Mouse (Mus musculus) kidney, embryonic 15.5 days (tissue): Measurements from ENCODE around the gene Gm29776. TPM values are rescaled to one million over a fixed set of nuclear protein-coding genes. Genes with fewer than 3 reads are reported as not detected.
A peak's percentile ranks its signal among the peaks of the same experiment; 100 is the strongest.

Source experiments
- ATAC-seq: fragments of 200-750 bp; cut with Nextera tagmentation; replicated peaks from 2 replicates; pipeline ENCODE4 v1.8.0; 2017; ENCODE audit warnings: moderate TSS enrichment; ENCODE audit not compliant: low FRiP score
- H3K27ac ChIP-seq: fragments of 300-500 bp; sonication (generic); 2 replicates; pipeline ENCODE4 v1.5.1; 2015; ENCODE audit warnings: mild to moderate bottlenecking, inconsistent platforms
- H3K27me3 ChIP-seq: fragments of 300-500 bp; sonication (generic); 2 replicates; pipeline ENCODE4 v1.6.1; 2015; ENCODE audit warnings: inconsistent platforms
- H3K36me3 ChIP-seq: fragments of 300-500 bp; sonication (generic); 2 replicates; pipeline ENCODE4 v1.6.1; 2015; ENCODE audit warnings: inconsistent platforms
- H3K4me1 ChIP-seq: fragments of 300-500 bp; sonication (generic); 2 replicates; pipeline ENCODE4 v1.6.1; 2015; ENCODE audit warnings: inconsistent platforms
- H3K4me2 ChIP-seq: fragments of 300-500 bp; sonication (generic); 2 replicates; pipeline ENCODE4 v1.6.1; 2015; ENCODE audit warnings: moderate library complexity, mild to moderate bottlenecking, inconsistent platforms
- H3K4me3 ChIP-seq: fragments of 300-500 bp; sonication (generic); replicated peaks from 2 replicates; pipeline ENCODE4 v1.5.1; 2015; ENCODE audit warnings: mild to moderate bottlenecking, inconsistent platforms
- H3K9ac ChIP-seq: fragments of 300-500 bp; sonication (generic); 2 replicates; pipeline ENCODE4 v1.6.1; 2015; ENCODE audit warnings: mild to moderate bottlenecking, inconsistent platforms
- H3K9me3 ChIP-seq: fragments of 300-500 bp; sonication (generic); replicated peaks from 2 replicates; pipeline ENCODE4 v1.6.1; 2016; ENCODE audit warnings: inconsistent platforms
- WGBS: fragments of 180-500 bp; shearing (Covaris S2); methylation state at CpG from one replicate; pipeline ENCODE4 v1.1.7; 2015; ENCODE audit warnings: mixed read lengths; 5-methylcytosine and 5-hydroxymethylcytosine counted together
- microRNA-seq: library from miRNA; unstranded; fragments of <30 nt; microRNA quantifications from one replicate; pipeline ENCODE4, GENCODE M21; 2016
- polyA plus RNA-seq: library from polyadenylated mRNA; unstranded; fragments of >200 nt; fragmentation: Nextera tagmentation; extraction: Ambion mirVana; gene quantifications from 2 replicates; pipeline ENCODE4 v1.2.1, GENCODE M21; 2015

The Gm29776 gene
- polyA plus RNA-seq, 1 experiment from 2014 or later, result 0.21 TPM

- H3K36me3 ChIP-seq, result peaks cover 71% of the 10 kb centered on the region
- no peak overlapping the region for H3K27ac ChIP-seq
- H3K27me3 ChIP-seq, result no peaks in the 10 kb centered on the region
- H3K4me2 ChIP-seq, result no peak overlapping the region
- H3K9me3 ChIP-seq, result no peaks in the 10 kb centered on the region
- no peak overlapping the region for H3K4me3 ChIP-seq
- peaks cover 28% of the 10 kb centered on the region for H3K4me1 ChIP-seq
- WGBS, result 85% methylated on average over 9 of the region's 9 CpGs
- H3K9ac ChIP-seq, result no peak overlapping the region
- ATAC-seq, result no peak
Measured at GRCm38 (mm10) chr14:54644294-54644693, 54.3 kb downstream of the Gm29776 start.

GRCm38 (mm10) chr14:54643011-54643410, 55.6 kb downstream of the Gm29776 start:
- WGBS, result 92% methylated on average over 2 of the region's 2 CpGs
- ATAC-seq, result no peak
- Histone ChIP-seq H3K4me3 (no peak overlapping the region), H3K4me1 (peaks cover 25% of the 10 kb centered on the region), H3K9ac (no peak overlapping the region), H3K27ac (0 out of 2 replicates have a peak overlapping the region, but pooled peaks have one; percentile 9), H3K4me2 (no peak overlapping the region), H3K9me3 (no peaks in the 10 kb centered on the region), H3K27me3 (no peaks in the 10 kb centered on the region), H3K36me3 (peaks cover 71% of the 10 kb centered on the region)

Small RNA genes lying within 50 kb of the gene (microRNA-seq; reads per million reads assigned to microRNA genes)
- gene Mir6948, result 0.44 reads per million

Other genes starting within 250 kb of the Gm29776 start
- gene Lrp10, start 234.7 kb downstream of the Gm29776 start, polyA plus RNA-seq, result 46.8 and 54.6 TPM in 2 replicates
- gene Rem2, start 222.7 kb downstream of the Gm29776 start, polyA plus RNA-seq, result 6.3 and 6.8 TPM in 2 replicates
- 101 and 104 TPM in 2 replicates for gene Prmt5, start 181.3 kb downstream of the Gm29776 start, polyA plus RNA-seq
- 50.7 and 53.2 TPM in 2 replicates for gene Haus4, start 144.2 kb downstream of the Gm29776 start, polyA plus RNA-seq
- gene Ajuba, start 121.3 kb downstream of the Gm29776 start, polyA plus RNA-seq, result 45.9 and 50.4 TPM in 2 replicates
- gene 4931414P19Rik, start 92.8 kb downstream of the Gm29776 start, polyA plus RNA-seq, result 10.2 and 11.3 TPM in 2 replicates
- 422 and 424 TPM in 2 replicates for gene Psmb5, start 80.8 kb downstream of the Gm29776 start, polyA plus RNA-seq
- gene Psmb11, start 77.4 kb downstream of the Gm29776 start, polyA plus RNA-seq, result not detected in 2 replicates
- not detected in 2 replicates for gene Gm17606, start 57.9 kb downstream of the Gm29776 start, polyA plus RNA-seq
- 3.1 and 4.5 TPM in 2 replicates for gene Cdh24, start 57.5 kb downstream of the Gm29776 start, polyA plus RNA-seq
- 85.9 and 88.7 TPM in 2 replicates for gene 1700123O20Rik, start 12.6 kb downstream of the Gm29776 start, polyA plus RNA-seq
- gene Acin1, start 11.9 kb downstream of the Gm29776 start, polyA plus RNA-seq, result 142 and 145 TPM in 2 replicates
- gene Cebpe, start 13.3 kb upstream of the Gm29776 start, polyA plus RNA-seq, result 0.21 TPM in 1 of 2 replicates, not detected in the other
- 12.8 and 14.2 TPM in 2 replicates for gene Slc7a8, start 83.1 kb upstream of the Gm29776 start, polyA plus RNA-seq
- gene Rnf212b, start 115.3 kb upstream of the Gm29776 start, polyA plus RNA-seq, result not detected in 2 replicates
- 18.0 and 18.3 TPM in 2 replicates for gene Homez, start 172.1 kb upstream of the Gm29776 start, polyA plus RNA-seq
- gene Ppp1r3e, start 178.7 kb upstream of the Gm29776 start, polyA plus RNA-seq, result 1.9 and 2.2 TPM in 2 replicates
- 4.0 and 4.7 TPM in 2 replicates for gene Bcl2l2, start 184.5 kb upstream of the Gm29776 start, polyA plus RNA-seq
- 0.14 and 0.75 TPM in 2 replicates for gene Gm20521, start 184.6 kb upstream of the Gm29776 start, polyA plus RNA-seq
- gene Pabpn1, start 193.7 kb upstream of the Gm29776 start, polyA plus RNA-seq, result 144 and 157 TPM in 2 replicates
- gene Slc22a17, start 214.3 kb upstream of the Gm29776 start, polyA plus RNA-seq, result 47.6 and 53.8 TPM in 2 replicates
- 29.1 and 32.1 TPM in 2 replicates for gene Efs, start 227.3 kb upstream of the Gm29776 start, polyA plus RNA-seq
- gene Il25, start 233.9 kb upstream of the Gm29776 start, polyA plus RNA-seq, result not detected in 2 replicates
- 0.96 and 2.0 TPM in 2 replicates for gene Cmtm5, start 237.4 kb upstream of the Gm29776 start, polyA plus RNA-seq